Mouse (Mus musculus): ENCODE data around the gene Neurod6. TPM values are rescaled to one million over a fixed set of nuclear protein-coding genes. Genes with fewer than 3 reads are reported as not detected.

The Neurod6 gene
- polyA plus RNA-seq, 1 experiment from 2014 or later = 0.90 TPM

DNA sequence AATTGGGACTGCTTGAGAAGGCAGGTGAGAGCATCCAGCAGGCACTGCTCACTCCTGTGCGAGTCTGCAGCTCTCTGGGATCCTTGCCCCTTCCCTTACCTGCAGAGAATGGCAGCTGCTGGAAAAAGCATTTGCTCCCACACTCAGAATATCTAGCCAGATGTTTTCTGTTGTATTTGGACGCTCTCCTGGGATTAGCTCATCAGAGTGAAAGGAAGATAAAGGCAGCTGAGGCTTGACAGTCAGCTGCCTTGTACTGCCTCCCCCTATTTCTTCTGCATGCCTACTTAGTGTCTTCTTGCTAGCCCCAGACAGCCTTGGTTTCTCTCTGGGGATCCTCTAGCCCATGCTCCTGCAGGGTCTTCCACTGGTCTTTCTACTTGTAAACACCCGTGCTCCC, 31.1 kb downstream of the Neurod6 start:
- H3K27me3 ChIP-seq (ENCODE audit: control insufficient read depth, insufficient read depth, low read length) = no peaks in the 10 kb centered on the region
- no peaks in the 10 kb centered on the region for H3K4me1 ChIP-seq (ENCODE audit: control insufficient read depth, insufficient read depth, low read length)
- H3K9me3 ChIP-seq (replicated peaks; ENCODE audit: control insufficient read depth, low read length) = no peaks in the 10 kb centered on the region
- ATAC-seq (replicated peaks; ENCODE audit: insufficient number of reproducible peaks, low FRiP score, low TSS enrichment, low read depth) (no peak), DNase-seq (ENCODE audit: low spot score) (no peak)
- H3K4me2 ChIP-seq (ENCODE audit: low read depth, low read length) = no peak overlapping the region
- 57% methylated on average over 3 of the region's 3 CpGs for WGBS
- H3K36me3 ChIP-seq (replicated peaks; ENCODE audit: control insufficient read depth, insufficient read depth, low read depth, low read length) = no peaks in the 10 kb centered on the region
- no peak overlapping the region for H3K9ac ChIP-seq (replicated peaks; ENCODE audit: low read length)
- H3K27ac ChIP-seq (replicated peaks; ENCODE audit: low read depth, low read length) = no peak overlapping the region
- H3K4me3 ChIP-seq (ENCODE audit: low read depth, low read length) = no peak overlapping the region

DNA sequence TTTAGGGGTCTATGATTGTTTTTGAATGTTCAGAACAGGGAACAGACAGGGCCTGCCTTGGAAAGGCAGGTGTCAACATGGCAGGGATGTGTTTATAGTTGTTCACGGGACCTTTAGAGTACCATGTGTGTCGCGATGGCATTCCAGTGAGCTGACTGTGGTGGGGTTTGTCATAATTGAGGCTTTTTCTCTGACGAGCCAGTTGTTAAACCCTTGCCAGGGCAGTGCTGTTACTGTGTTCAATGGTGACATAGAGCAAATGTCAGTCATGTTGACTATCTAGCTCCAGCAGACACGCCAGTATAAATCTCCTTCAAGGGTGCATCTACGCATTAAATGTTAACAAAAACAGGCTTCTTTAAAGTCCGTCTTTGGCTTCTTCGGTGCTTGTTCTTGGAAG, 31.5 kb downstream of the Neurod6 start:
- Histone ChIP-seq H3K27me3 (ENCODE audit: control insufficient read depth, insufficient read depth, low read length) (no peaks in the 10 kb centered on the region), H3K4me3 (ENCODE audit: low read depth, low read length) (no peak overlapping the region), H3K9me3 (replicated peaks; ENCODE audit: control insufficient read depth, low read length) (no peaks in the 10 kb centered on the region), H3K27ac (replicated peaks; ENCODE audit: low read depth, low read length) (no peak overlapping the region), H3K4me1 (ENCODE audit: control insufficient read depth, insufficient read depth, low read length) (no peaks in the 10 kb centered on the region), H3K9ac (replicated peaks; ENCODE audit: low read length) (no peak overlapping the region), H3K36me3 (replicated peaks; ENCODE audit: control insufficient read depth, insufficient read depth, low read depth, low read length) (no peaks in the 10 kb centered on the region), H3K4me2 (ENCODE audit: low read depth, low read length) (no peak overlapping the region)
- DNase-seq (ENCODE audit: low spot score) (no peak), ATAC-seq (replicated peaks; ENCODE audit: insufficient number of reproducible peaks, low FRiP score, low TSS enrichment, low read depth) (no peak)
- WGBS = 73% methylated on average over 8 of the region's 8 CpGs

DNA sequence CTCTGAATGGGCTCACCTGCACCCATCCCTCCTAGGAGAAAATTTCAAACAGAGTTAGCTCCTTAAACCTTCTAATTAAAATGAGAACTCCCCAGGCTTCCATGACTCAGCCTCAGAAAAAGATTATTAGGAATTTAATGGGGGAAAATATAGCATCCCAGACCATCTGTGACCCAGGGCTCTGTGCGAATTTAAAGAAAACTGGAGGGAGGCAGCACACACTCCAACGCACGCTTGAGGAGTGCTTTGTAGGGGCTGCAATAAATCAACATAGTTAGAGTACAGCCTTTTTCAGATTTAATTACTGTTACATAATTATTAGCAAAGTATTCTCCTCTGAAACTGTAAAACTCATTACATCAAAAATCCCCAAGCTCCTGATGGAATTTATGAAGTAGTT, 32.2 kb downstream of the Neurod6 start:
- Histone ChIP-seq H3K4me3 (ENCODE audit: low read depth, low read length) (no peak overlapping the region), H3K9me3 (replicated peaks; ENCODE audit: control insufficient read depth, low read length) (no peaks in the 10 kb centered on the region), H3K4me2 (ENCODE audit: low read depth, low read length) (no peak overlapping the region), H3K27ac (replicated peaks; ENCODE audit: low read depth, low read length) (no peak overlapping the region), H3K4me1 (ENCODE audit: control insufficient read depth, insufficient read depth, low read length) (no peaks in the 10 kb centered on the region), H3K36me3 (replicated peaks; ENCODE audit: control insufficient read depth, insufficient read depth, low read depth, low read length) (no peaks in the 10 kb centered on the region), H3K9ac (replicated peaks; ENCODE audit: low read length) (no peak overlapping the region), H3K27me3 (ENCODE audit: control insufficient read depth, insufficient read depth, low read length) (no peaks in the 10 kb centered on the region)
- DNase-seq (ENCODE audit: low spot score) (no peak), ATAC-seq (replicated peaks; ENCODE audit: insufficient number of reproducible peaks, low FRiP score, low TSS enrichment, low read depth) (no peak)
- WGBS = 75% methylated on average over 3 of the region's 3 CpGs

DNA sequence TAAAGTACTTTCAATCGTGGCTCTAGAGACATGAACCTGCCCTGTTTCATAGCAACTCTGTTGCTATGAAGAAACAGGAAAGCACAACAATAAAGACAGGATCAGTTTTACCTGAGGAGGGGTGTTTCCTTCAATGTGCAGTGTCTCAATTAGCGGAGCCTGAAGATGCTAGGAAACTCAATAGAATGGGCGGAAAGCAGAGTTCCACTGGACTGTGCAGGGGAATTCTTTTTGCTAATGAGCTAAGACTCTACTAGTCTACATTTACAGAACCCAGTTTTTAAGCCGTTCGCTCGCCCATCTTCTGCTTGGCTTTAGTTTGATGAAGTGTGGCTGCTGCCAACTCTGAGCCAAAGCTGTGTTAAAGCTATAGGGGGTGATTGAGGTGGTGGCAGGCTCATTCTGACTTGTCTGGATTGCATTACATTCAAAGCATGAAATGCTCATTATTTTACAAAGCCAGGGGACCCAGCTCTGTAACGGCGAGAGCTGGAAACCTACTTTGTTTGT, 33.2 kb downstream of the Neurod6 start:
- 74% methylated on average over 8 of the region's 8 CpGs for WGBS
- Histone ChIP-seq H3K36me3 (replicated peaks; ENCODE audit: control insufficient read depth, insufficient read depth, low read depth, low read length) (no peaks in the 10 kb centered on the region), H3K9me3 (replicated peaks; ENCODE audit: control insufficient read depth, low read length) (no peaks in the 10 kb centered on the region), H3K4me1 (ENCODE audit: control insufficient read depth, insufficient read depth, low read length) (no peaks in the 10 kb centered on the region), H3K4me3 (ENCODE audit: low read depth, low read length) (no peak overlapping the region), H3K4me2 (ENCODE audit: low read depth, low read length) (no peak overlapping the region), H3K27me3 (ENCODE audit: control insufficient read depth, insufficient read depth, low read length) (no peaks in the 10 kb centered on the region), H3K27ac (replicated peaks; ENCODE audit: low read depth, low read length) (no peak overlapping the region), H3K9ac (replicated peaks; ENCODE audit: low read length) (no peak overlapping the region)
- DNase-seq (ENCODE audit: low spot score) (no peak), ATAC-seq (replicated peaks; ENCODE audit: insufficient number of reproducible peaks, low FRiP score, low TSS enrichment, low read depth) (no peak)

DNA sequence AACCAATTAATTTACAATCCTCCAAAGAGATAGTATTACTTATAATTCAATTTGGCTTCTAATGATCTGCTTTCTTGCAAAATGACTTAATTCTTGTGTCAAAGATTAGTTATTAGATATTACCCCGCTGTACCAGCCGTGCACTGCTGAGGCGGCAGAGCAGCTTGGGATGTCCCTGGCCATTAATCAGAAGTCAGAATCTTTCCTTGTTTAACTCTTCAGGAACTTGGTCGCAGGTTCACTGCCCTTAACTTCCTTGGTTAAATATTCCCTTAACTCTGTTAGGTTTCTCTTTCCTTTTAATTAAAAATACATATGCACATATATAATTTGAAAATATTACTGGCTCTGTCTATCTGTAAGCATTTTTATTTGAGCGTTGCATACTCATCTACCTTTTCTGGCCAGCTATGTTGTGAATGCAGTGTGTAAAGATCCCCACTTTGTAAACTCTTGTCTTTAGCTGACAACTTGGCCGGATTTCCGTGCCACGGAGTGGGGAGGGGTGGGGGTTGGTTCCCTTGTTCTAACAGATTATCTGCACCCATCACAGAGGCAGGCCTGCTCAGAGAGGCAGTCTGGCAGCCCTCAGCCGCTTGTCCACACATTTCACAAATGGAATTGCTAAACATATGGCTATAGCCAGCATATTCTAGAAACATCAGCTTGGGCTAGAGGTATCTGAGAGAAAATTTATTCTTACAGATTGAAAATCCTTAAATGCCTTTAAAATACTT, 34.1 kb downstream of the Neurod6 start:
- H3K4me2 ChIP-seq (ENCODE audit: low read depth, low read length) = no peak overlapping the region
- ATAC-seq (replicated peaks; ENCODE audit: insufficient number of reproducible peaks, low FRiP score, low TSS enrichment, low read depth) (no peak), DNase-seq (ENCODE audit: low spot score) (no peak)
- no peak overlapping the region for H3K27ac ChIP-seq (replicated peaks; ENCODE audit: low read depth, low read length)
- no peaks in the 10 kb centered on the region for H3K36me3 ChIP-seq (replicated peaks; ENCODE audit: control insufficient read depth, insufficient read depth, low read depth, low read length)
- 60% methylated on average over 9 of the region's 9 CpGs for WGBS
- H3K27me3 ChIP-seq (ENCODE audit: control insufficient read depth, insufficient read depth, low read length) = no peaks in the 10 kb centered on the region
- H3K4me1 ChIP-seq (ENCODE audit: control insufficient read depth, insufficient read depth, low read length) = no peaks in the 10 kb centered on the region
- H3K9me3 ChIP-seq (replicated peaks; ENCODE audit: control insufficient read depth, low read length) = no peaks in the 10 kb centered on the region
- no peak overlapping the region for H3K9ac ChIP-seq (replicated peaks; ENCODE audit: low read length)
- H3K4me3 ChIP-seq (ENCODE audit: low read depth, low read length) = no peak overlapping the region

DNA sequence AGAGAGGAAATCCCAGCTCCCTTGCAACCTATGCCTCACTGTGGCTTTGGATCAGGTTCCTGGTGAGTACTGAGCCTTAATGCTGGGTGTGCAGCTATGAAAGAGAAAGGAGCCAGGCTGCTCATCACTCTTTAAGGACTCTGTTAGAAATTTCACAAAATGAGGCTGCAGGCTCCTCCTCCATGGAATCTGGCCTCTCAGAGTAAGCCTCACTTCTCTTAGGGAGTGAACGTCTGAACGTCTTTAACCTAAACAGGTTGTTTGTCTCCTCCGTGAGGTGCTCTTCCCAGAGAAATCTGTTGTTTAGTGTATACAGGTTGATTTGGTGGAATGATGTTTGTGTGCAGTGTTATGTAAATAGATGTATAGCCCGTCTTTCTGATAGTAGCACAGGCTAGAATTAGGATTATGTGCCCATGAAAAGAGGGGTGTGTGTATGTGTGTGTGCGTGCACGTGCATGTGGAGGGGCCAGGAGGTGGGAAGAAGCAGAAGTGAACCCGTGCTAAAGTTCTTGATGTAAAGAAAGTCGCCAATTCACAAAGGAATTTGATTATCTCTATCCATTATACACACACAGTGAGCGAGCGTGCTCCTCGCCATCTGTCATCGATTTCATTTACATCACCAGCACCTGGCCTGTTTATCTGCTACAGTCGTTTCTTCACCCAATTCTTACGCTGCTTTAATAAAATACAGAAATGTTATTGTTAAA, 34.8 kb downstream of the Neurod6 start:
- H3K9me3 ChIP-seq (replicated peaks; ENCODE audit: control insufficient read depth, low read length) = no peaks in the 10 kb centered on the region
- H3K4me2 ChIP-seq (ENCODE audit: low read depth, low read length) = no peak overlapping the region
- no peak overlapping the region for H3K9ac ChIP-seq (replicated peaks; ENCODE audit: low read length)
- H3K27me3 ChIP-seq (ENCODE audit: control insufficient read depth, insufficient read depth, low read length) = no peaks in the 10 kb centered on the region
- no peak overlapping the region for H3K4me3 ChIP-seq (ENCODE audit: low read depth, low read length)
- ATAC-seq (replicated peaks; ENCODE audit: insufficient number of reproducible peaks, low FRiP score, low TSS enrichment, low read depth) = no peak
- no peak for DNase-seq (ENCODE audit: low spot score)
- no peaks in the 10 kb centered on the region; the same call in 1 of the 2 replicates for H3K4me1 ChIP-seq (ENCODE audit: control insufficient read depth, insufficient read depth, low read length)
- H3K27ac ChIP-seq (replicated peaks; ENCODE audit: low read depth, low read length) = no peak overlapping the region
- no peaks in the 10 kb centered on the region for H3K36me3 ChIP-seq (replicated peaks; ENCODE audit: control insufficient read depth, insufficient read depth, low read depth, low read length)
- 63% methylated on average over 14 of the region's 14 CpGs for WGBS

DNA sequence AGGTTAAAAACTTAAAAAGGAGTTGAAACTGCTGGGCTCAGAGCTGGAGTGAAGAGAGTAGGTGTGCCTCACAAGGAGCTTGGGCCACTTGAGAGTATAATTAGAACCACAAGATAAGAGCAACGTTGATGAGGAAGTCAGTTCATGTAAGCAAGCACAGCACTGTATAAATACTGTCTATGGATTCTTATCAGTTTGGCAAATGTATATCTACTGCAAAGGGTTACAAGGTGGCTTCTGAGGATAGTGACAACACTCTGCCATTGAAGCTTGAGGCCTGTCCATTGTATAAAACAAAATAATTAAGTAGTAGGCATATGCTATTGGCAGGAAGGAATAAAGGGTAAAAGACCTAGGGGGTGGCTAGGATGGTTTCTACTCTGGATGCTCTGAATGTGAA, 46.4 kb downstream of the Neurod6 start:
- H3K27me3 ChIP-seq (ENCODE audit: control insufficient read depth, insufficient read depth, low read length) = no peaks in the 10 kb centered on the region
- ATAC-seq (replicated peaks; ENCODE audit: insufficient number of reproducible peaks, low FRiP score, low TSS enrichment, low read depth) (no peak), DNase-seq (ENCODE audit: low spot score) (no peak)
- H3K27ac ChIP-seq (replicated peaks; ENCODE audit: low read depth, low read length) = no peak overlapping the region
- H3K9me3 ChIP-seq (replicated peaks; ENCODE audit: control insufficient read depth, low read length) = no peaks in the 10 kb centered on the region
- 65% methylated on average over 1 of the region's 1 CpGs for WGBS
- no peaks in the 10 kb centered on the region for H3K36me3 ChIP-seq (replicated peaks; ENCODE audit: control insufficient read depth, insufficient read depth, low read depth, low read length)
- no peak overlapping the region for H3K4me3 ChIP-seq (ENCODE audit: low read depth, low read length)
- H3K4me1 ChIP-seq (ENCODE audit: control insufficient read depth, insufficient read depth, low read length) = no peaks in the 10 kb centered on the region
- H3K9ac ChIP-seq (replicated peaks; ENCODE audit: low read length) = no peak overlapping the region
- H3K4me2 ChIP-seq (ENCODE audit: low read depth, low read length) = no peak overlapping the region

Data from embryonic facial prominence, embryonic 11.5 days (tissue).